Mouse (Mus musculus) cortical plate, adult 2 months (tissue): Measurements from ENCODE around the gene Trmt10c. TPM values are rescaled to one million over a fixed set of nuclear protein-coding genes. Genes with fewer than 3 reads are reported as not detected.
"Not testable (repeated sequence)": the region's sequence is repeated elsewhere in the genome, so short reads cannot be mapped to it uniquely, and the experiment has no call there.

Experiments
- H3K27ac ChIP-seq: fragments of 200-500 bp; 2 replicates; pipeline ENCODE4 v1.5.1; 2012; ENCODE audit warnings: low read length, control low read depth, inconsistent platforms; ENCODE audit not compliant: insufficient read depth
- H3K4me1 ChIP-seq: fragments of 200-500 bp; 2 replicates; pipeline ENCODE4 v1.6.1; 2011; ENCODE audit warnings: low read length; ENCODE audit not compliant: control insufficient read depth, insufficient read depth
- H3K4me3 ChIP-seq: fragments of 200-500 bp; 2 replicates; pipeline ENCODE4 v1.5.1; 2011; ENCODE audit warnings: mild to moderate bottlenecking, low read length, control low read depth; ENCODE audit not compliant: insufficient read depth
- CTCF ChIP-seq: fragments of 200-500 bp; IDR thresholded peaks from 2 replicates; pipeline ENCODE4 v1.5.1; 2011; ENCODE audit warnings: mild to moderate bottlenecking, control low read depth, low read length; ENCODE audit not compliant: insufficient read depth; ENCODE audit errors: extremely low read depth
- POLR2A ChIP-seq: fragments of 200-500 bp; IDR thresholded peaks from 2 replicates; pipeline ENCODE4 v1.6.1; 2011; ENCODE audit warnings: mild to moderate bottlenecking, low read length, control low read depth; ENCODE audit not compliant: insufficient read depth; ENCODE audit errors: extremely low read depth
- polyA plus RNA-seq: library from polyadenylated mRNA; depleted of rRNA; stranded (reverse); fragments of >200 nt; gene quantifications from 2 replicates; pipeline ENCODE4 v1.2.3, GENCODE M21; 2012

Gene Trmt10c
- polyA plus RNA-seq, 1 experiment, result 5.7 TPM

GRCm38 (mm10) chr16:56055911-56056310 is 18.3 kb upstream of the Trmt10c start:
- no peak for TF ChIP-seq POLR2A
- no peak for TF ChIP-seq CTCF
- Histone ChIP-seq H3K4me3 (no peak overlapping the region), H3K27ac (no peak overlapping the region), H3K4me1 (no peaks in the 10 kb centered on the region)

GRCm38 (mm10) chr16:56048038-56048437 is 10.4 kb upstream of the Trmt10c start, which contains the start of gene Senp7:
Senp7 (plus strand) TSS chr16:56048338.
- peak within 1 kb of the TSS; percentile 32 for H3K4me3 ChIP-seq
- H3K4me1 ChIP-seq, H3K27ac ChIP-seq: not testable (repeated sequence)

- peak overlapping the region; percentile 68 for H3K27ac ChIP-seq
- H3K4me3 ChIP-seq, result peak overlapping the region; percentile 86
- TF ChIP-seq CTCF (no peak), POLR2A (no peak)
- H3K4me1 ChIP-seq, result peaks cover 4% of the 10 kb centered on the region
These were observed 471 bp upstream of the Trmt10c start for GRCm38 (mm10) chr16:56038090-56038489.

GRCm38 (mm10) chr16:56036501-56036900 is 1.1 kb downstream of the Trmt10c start:
- TF ChIP-seq POLR2A (no peak), CTCF (no peak)

GRCm38 (mm10) chr16:56034566-56034965 is 3.1 kb downstream of the Trmt10c start:
- Histone ChIP-seq H3K4me1 (peaks cover 4% of the 10 kb centered on the region), H3K4me3 (no peak overlapping the region), H3K27ac (no peak overlapping the region)
- TF ChIP-seq POLR2A (no peak), CTCF (no peak)

More at GRCm38 (mm10) chr16:56036501-56036900, 1.1 kb downstream of the Trmt10c start:
- H3K4me3 ChIP-seq, result peak overlapping the region; percentile 5; the same call in 1 of the 2 replicates
- peaks cover 4% of the 10 kb centered on the region for H3K4me1 ChIP-seq
- no peak overlapping the region for H3K27ac ChIP-seq

- Histone ChIP-seq H3K4me3 (peak within 1 kb of the TSS; percentile 63), H3K27ac (peak within 1 kb of the TSS; percentile 87), H3K4me1 (peaks cover 5% of the 10 kb centered on the region; the same call in 1 of the 2 replicates)
- TF ChIP-seq CTCF, result no peak
- TF ChIP-seq POLR2A, result peak; percentile 98
These were observed 7.9 kb downstream of the Trmt10c start, which contains the start of gene Pcnp for GRCm38 (mm10) chr16:56029661-56030082. Pcnp (minus strand) TSS chr16:56029739.

GRCm38 (mm10) chr16:56028722-56029551 is 8.7 kb downstream of the Trmt10c start:
- no peak for TF ChIP-seq CTCF
- TF ChIP-seq POLR2A, result no peak
- Histone ChIP-seq H3K4me3 (peak overlapping the region; percentile 63), H3K27ac (peak overlapping the region; percentile 87), H3K4me1 (peaks cover 5% of the 10 kb centered on the region; the same call in 1 of the 2 replicates)

- peak overlapping the region; percentile 63 for H3K4me3 ChIP-seq
- no peak for TF ChIP-seq POLR2A
- no peak for TF ChIP-seq CTCF
- H3K27ac ChIP-seq, result no peak overlapping the region
- peaks cover 5% of the 10 kb centered on the region; the same call in 1 of the 2 replicates for H3K4me1 ChIP-seq
These were observed 9.6 kb downstream of the Trmt10c start for GRCm38 (mm10) chr16:56027854-56028629.

- H3K4me3 ChIP-seq, result no peak overlapping the region
- TF ChIP-seq CTCF, result no peak
- no peak for TF ChIP-seq POLR2A
- H3K27ac ChIP-seq, result no peak overlapping the region
- H3K4me1 ChIP-seq, result no peaks in the 10 kb centered on the region; the same call in 1 of the 2 replicates
These were observed 18.0 kb downstream of the Trmt10c start for GRCm38 (mm10) chr16:56019660-56020059.
